Mouse (Mus musculus): ENCODE results near the gene Olfr996. TPM values are rescaled to one million over a fixed set of nuclear protein-coding genes. Genes with fewer than 3 reads are reported as not detected.

The Olfr996 gene
- polyA plus RNA-seq, 1 experiment: not detected

GRCm38 (mm10) chr2:85611803-85612202 lies 32.8 kb downstream of the Olfr996 start, which contains the start of gene Olfr1000:
TSS of gene Olfr1000 (minus strand) at chr2:85611903.
- 71% methylated on average over 1 of the region's 1 CpGs for WGBS

More at GRCm38 (mm10) chr2:85611803-85612202, 32.8 kb downstream of the Olfr996 start, which contains the start of gene Olfr1000:
- no peak for TF ChIP-seq CTCF (IDR thresholded peaks at IDR 0.05; ENCODE audit: extremely low read depth, insufficient read depth, insufficient read length, insufficient replicate concordance)
- TF ChIP-seq POLR2A (IDR thresholded peaks at IDR 0.05; ENCODE audit: low read depth, low read length): no peak
- no peak within 1 kb of the TSS for H3K4me3 ChIP-seq (ENCODE audit: extremely low read depth, insufficient read depth, insufficient read length)
- H3K27me3 ChIP-seq (ENCODE audit: control insufficient read depth, insufficient read depth, low read length): no peaks in the 10 kb centered on the region
- no peak for DNase-seq (ENCODE audit: low read depth in 1 of 2, low spot score in 2 of 2)
- no peak within 1 kb of the TSS for H3K27ac ChIP-seq (ENCODE audit: insufficient read depth, low read length)
- no peaks in the 10 kb centered on the region for H3K4me1 ChIP-seq (ENCODE audit: control insufficient read depth, insufficient read depth, insufficient read length)
- H3K36me3 ChIP-seq (ENCODE audit: control insufficient read depth, insufficient read depth, low read length): no peaks in the 10 kb centered on the region

Other genes with a start within 250 kb of the Olfr996 start
- gene Olfr987, start 239.9 kb upstream of the Olfr996 start, polyA plus RNA-seq (2012; rRNA removed): not detected in 2 replicates
- gene Olfr988, start 216.0 kb upstream of the Olfr996 start, polyA plus RNA-seq (2012; rRNA removed): not detected in 2 replicates
- gene Olfr992, start 169.7 kb upstream of the Olfr996 start, polyA plus RNA-seq (2012; rRNA removed): not detected in 2 replicates
- gene Olfr993, start 164.3 kb upstream of the Olfr996 start, polyA plus RNA-seq (2012; rRNA removed): not detected in 2 replicates
- gene Olfr994, start 142.8 kb upstream of the Olfr996 start, polyA plus RNA-seq (2012; rRNA removed): not detected in 2 replicates
- gene Olfr995, start 135.6 kb upstream of the Olfr996 start, polyA plus RNA-seq (2012; rRNA removed): not detected in 2 replicates
- gene 4833423E24Rik, start 60.2 kb upstream of the Olfr996 start, polyA plus RNA-seq (2012; rRNA removed): not detected in 2 replicates
- not detected in 2 replicates for gene Olfr998, start 9.7 kb downstream of the Olfr996 start, polyA plus RNA-seq (2012; rRNA removed)
- gene Olfr1000, start 32.7 kb downstream of the Olfr996 start, polyA plus RNA-seq (2012; rRNA removed): not detected in 2 replicates
- not detected in 2 replicates for gene Olfr1002, start 71.5 kb downstream of the Olfr996 start, polyA plus RNA-seq (2012; rRNA removed)
- not detected in 2 replicates for gene Olfr154, start 85.2 kb downstream of the Olfr996 start, polyA plus RNA-seq (2012; rRNA removed)
- gene Olfr1006, start 99.6 kb downstream of the Olfr996 start, polyA plus RNA-seq (2012; rRNA removed): not detected in 2 replicates
- gene Olfr1008, start 110.2 kb downstream of the Olfr996 start, polyA plus RNA-seq (2012; rRNA removed): not detected in 2 replicates
- gene Olfr1009, start 136.2 kb downstream of the Olfr996 start, polyA plus RNA-seq (2012; rRNA removed): not detected in 2 replicates
- gene Olfr1012, start 183.6 kb downstream of the Olfr996 start, polyA plus RNA-seq (2012; rRNA removed): not detected in 2 replicates
- gene Olfr1013, start 187.9 kb downstream of the Olfr996 start, polyA plus RNA-seq (2012; rRNA removed): not detected in 2 replicates
- not detected in 2 replicates for gene Olfr1014, start 193.5 kb downstream of the Olfr996 start, polyA plus RNA-seq (2012; rRNA removed)
- not detected in 2 replicates for gene Olfr1015, start 202.8 kb downstream of the Olfr996 start, polyA plus RNA-seq (2012; rRNA removed)
- gene Olfr1016, start 223.3 kb downstream of the Olfr996 start, polyA plus RNA-seq (2012; rRNA removed): not detected in 2 replicates
- gene Olfr1018, start 239.3 kb downstream of the Olfr996 start, polyA plus RNA-seq (2012; rRNA removed): not detected in 2 replicates